In the genomic region with DNA sequence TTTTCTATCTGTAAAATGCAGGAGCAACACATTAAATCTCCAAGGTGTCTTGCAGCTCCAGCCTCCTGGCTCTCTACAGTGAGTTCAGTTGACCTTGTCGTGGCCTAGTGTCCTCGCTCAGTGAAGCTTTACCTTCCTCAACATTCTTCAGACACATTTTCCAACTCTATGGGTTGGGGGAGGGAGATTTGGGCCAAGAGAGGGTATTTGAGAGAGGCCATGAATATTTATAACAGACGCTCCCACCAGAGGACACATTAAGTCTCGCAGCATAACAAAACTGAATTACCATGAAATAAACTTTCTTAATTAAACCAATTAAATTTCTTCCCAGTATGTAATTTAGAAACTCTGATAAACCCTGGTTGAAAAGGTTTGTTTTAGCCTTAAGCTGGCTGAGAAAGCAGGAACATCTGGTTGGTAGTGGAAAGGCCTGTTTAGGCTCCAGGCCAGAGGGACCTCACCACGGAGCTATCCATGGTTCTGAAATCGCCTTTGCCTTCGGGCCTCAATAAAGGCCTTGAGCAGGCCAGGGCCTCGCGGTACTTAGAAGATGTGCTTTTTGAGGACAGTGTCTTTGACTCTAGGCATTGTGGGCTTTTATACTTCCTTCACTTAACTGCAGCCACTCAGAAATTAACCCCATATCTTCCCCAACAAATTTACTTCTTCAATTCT, we compare ENCODE assay signal across 8 mouse cellular contexts.
DNase-seq lines count a peak whose midpoint lies in the region; ATAC-seq lines count a peak whose summit lies in the region.

No protein-coding gene starts in this region.

- no peaks in the 10 kb centered on the region for H3K4me1 ChIP-seq in heart, embryonic 10.5 days

- ATAC-seq in monocyte, adult 5-6 weeks (replicated peaks; ENCODE audit: insufficient number of reproducible peaks, low FRiP score, low TSS enrichment, poor library complexity, severe bottlenecking), result no peak

- no peaks in the 10 kb centered on the region for H3K36me3 ChIP-seq in heart, embryonic 10.5 days

- WGBS in heart, embryonic 10.5 days, result 34% methylated on average over 9 of the region's 9 CpGs
- WGBS in large intestine, adult 2 months, result 36% methylated on average over 9 of the region's 9 CpGs

- no peak overlapping the region for H3K4me3 ChIP-seq in heart, embryonic 10.5 days

- no peaks in the 10 kb centered on the region for H3K27me3 ChIP-seq in heart, embryonic 10.5 days (ENCODE audit: insufficient read depth, poor library complexity, severe bottlenecking)

- DNase-seq in layer of hippocampus, postnatal 10 days (ENCODE audit: low spot score in 2 of 2), result peak; percentile 30 to 45
- no peak for DNase-seq in layer of hippocampus, adult 18-20 months (ENCODE audit: low spot score in 2 of 2)
- DNase-seq in adrenal gland, adult (ENCODE audit: inconsistent age in 2 of 2, low spot score in 1 of 2), result peak; percentile 58 to 86
- DNase-seq in heart, embryonic 10.5 days (ENCODE audit: low spot score), result peak; percentile 88
- peak; percentile 1 for DNase-seq in large intestine, adult 2 months (ENCODE audit: low read depth, low spot score)
- peak; percentile 50 for DNase-seq in neural tube, embryonic 10.5 days (ENCODE audit: extremely low spot score, low spot score)
- no peak for DNase-seq in spleen, adult 12 weeks (ENCODE audit: low spot score)

- no peak overlapping the region for H3K27ac ChIP-seq in heart, embryonic 10.5 days

- no peaks in the 10 kb centered on the region for H3K9me3 ChIP-seq in heart, embryonic 10.5 days

Comparison
In these comparisons a context has a peak if more than half of its experiments do, and no peak if none do; other contexts are left out.
1. DNase-seq: peak in layer of hippocampus, postnatal 10 days (2 of 2), adrenal gland, adult (2 of 2), heart, embryonic 10.5 days (single experiment), large intestine, adult 2 months (single experiment) and neural tube, embryonic 10.5 days (single experiment); none in layer of hippocampus, adult 18-20 months (0 of 2) and spleen, adult 12 weeks (single experiment).